Mouse (Mus musculus) midbrain, embryonic 14.5 days (tissue): ENCODE data around the gene Stat1. TPM values are rescaled to one million over a fixed set of nuclear protein-coding genes. Genes with fewer than 3 reads are reported as not detected.

ENCODE experiments used
- ATAC-seq: fragments of 200-750 bp; cut with Nextera tagmentation; 2 replicates; pipeline ENCODE4 v1.8.0; 2017; ENCODE audit warnings: moderate number of reproducible peaks, moderate library complexity; ENCODE audit not compliant: low FRiP score, low TSS enrichment
- DNase-seq: peaks from one replicate; pipeline ENCODE4 v3.0.0-alpha.2; 2015
- H3K27ac ChIP-seq: fragments of 300-500 bp; sonication (generic); replicated peaks from 2 replicates; pipeline ENCODE4 v1.5.1; 2014; ENCODE audit warnings: mild to moderate bottlenecking, low read depth, low read length, moderate library complexity
- H3K27me3 ChIP-seq: fragments of 300-500 bp; sonication (generic); 2 replicates; pipeline ENCODE4 v1.6.1; 2014; ENCODE audit warnings: low read length, control low read depth, mixed read lengths; ENCODE audit not compliant: control insufficient read depth, insufficient read depth
- H3K36me3 ChIP-seq: fragments of 300-500 bp; sonication (generic); 2 replicates; pipeline ENCODE4 v1.6.1; 2014; ENCODE audit warnings: low read length, control low read depth; ENCODE audit not compliant: control insufficient read depth, insufficient read depth
- H3K4me1 ChIP-seq: fragments of 300-500 bp; sonication (generic); 2 replicates; pipeline ENCODE4 v1.6.1; 2014; ENCODE audit warnings: mild to moderate bottlenecking, antibody characterized with exemption, low read length, control low read depth; ENCODE audit not compliant: control insufficient read depth, insufficient read depth
- H3K4me2 ChIP-seq: fragments of 300-500 bp; sonication (generic); 2 replicates; pipeline ENCODE4 v1.6.1; 2014; ENCODE audit warnings: mild to moderate bottlenecking, low read length, moderate library complexity
- H3K4me3 ChIP-seq: fragments of 300-500 bp; sonication (generic); replicated peaks from 2 replicates; pipeline ENCODE4 v1.5.1; 2014; ENCODE audit warnings: low read depth, low read length
- H3K9ac ChIP-seq: fragments of 300-500 bp; sonication (generic); replicated peaks from 2 replicates; pipeline ENCODE4 v1.6.1; 2014; ENCODE audit warnings: mild to moderate bottlenecking, low read length, moderate library complexity
- H3K9me3 ChIP-seq: fragments of 300-500 bp; sonication (generic); 2 replicates; pipeline ENCODE4 v1.6.1; 2016; ENCODE audit warnings: low read length, control low read depth, mixed read lengths; ENCODE audit not compliant: control insufficient read depth
- WGBS: fragments of 180-500 bp; shearing (Covaris S2); extraction: QIAGEN DNeasy Blood & Tissue Kit; methylation state at CpG from one replicate; pipeline ENCODE4 v1.1.7; 2014; 5-methylcytosine and 5-hydroxymethylcytosine counted together
- polyA plus RNA-seq: library from polyadenylated mRNA; unstranded; fragments of >200 nt; fragmentation: Nextera tagmentation; extraction: Ambion mirVana; gene quantifications from 2 replicates; pipeline ENCODE4 v1.2.1, GENCODE M21; 2014

Stat1 gene
- polyA plus RNA-seq, 1 experiment from 2014 or later, result 22.2 TPM

DNA sequence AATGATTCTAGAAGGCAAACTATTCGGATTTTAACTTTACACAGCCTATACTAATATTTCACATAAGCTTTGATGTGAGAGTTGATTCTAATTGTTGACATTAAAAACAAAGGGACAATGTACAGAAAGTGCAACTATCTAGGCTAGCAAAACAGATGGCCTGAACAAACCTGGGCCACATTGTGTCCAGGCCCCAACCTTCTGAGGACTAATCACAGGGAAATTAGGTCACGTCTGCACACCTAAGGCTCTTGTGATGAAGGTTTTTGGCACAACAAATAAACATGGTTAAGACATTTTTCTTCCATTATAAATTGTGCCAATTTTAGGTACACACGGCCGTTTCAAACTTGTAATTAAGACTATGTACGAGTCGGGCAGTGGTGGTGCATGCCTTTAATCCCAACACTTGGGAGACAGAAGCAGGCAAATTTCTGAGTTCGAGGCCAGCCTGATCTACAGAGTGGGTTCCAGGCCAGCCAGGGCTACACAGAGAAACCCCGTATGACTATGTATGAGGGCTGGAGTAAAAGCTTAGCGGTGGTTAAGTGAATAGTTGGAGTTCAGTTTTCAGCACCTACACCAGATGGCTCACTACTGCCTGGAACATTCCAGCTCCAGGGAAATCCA is 60.8 kb downstream of the Stat1 start:
- H3K36me3 ChIP-seq, result no peaks in the 10 kb centered on the region
- H3K9ac ChIP-seq, result no peak overlapping the region
- no peak overlapping the region for H3K4me3 ChIP-seq
- no peaks in the 10 kb centered on the region for H3K27me3 ChIP-seq
- H3K27ac ChIP-seq, result no peak overlapping the region
- no peak for ATAC-seq
- DNase-seq, result no peak
- H3K4me2 ChIP-seq, result no peak overlapping the region
- H3K9me3 ChIP-seq, result no peaks in the 10 kb centered on the region
- no peaks in the 10 kb centered on the region for H3K4me1 ChIP-seq
- 94% methylated on average over 9 of the region's 9 CpGs for WGBS

DNA sequence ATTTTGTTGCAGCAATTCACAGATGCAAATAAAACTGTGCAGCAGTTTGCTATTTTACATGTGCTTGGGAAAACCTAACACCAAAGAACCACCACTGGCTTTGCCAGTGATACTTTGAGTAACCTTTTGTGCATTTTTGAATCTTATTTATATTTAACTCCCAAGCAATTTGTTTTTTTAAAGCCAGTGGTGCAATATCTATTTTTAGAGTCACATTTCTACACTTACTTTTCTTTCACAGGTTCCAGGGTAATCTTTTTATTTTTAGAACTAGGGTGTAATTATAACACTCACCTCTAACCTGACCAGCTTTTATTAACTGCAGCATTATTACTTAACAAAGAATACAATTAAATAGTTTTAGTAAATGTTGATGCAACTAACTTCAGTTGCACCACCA is 62.8 kb downstream of the Stat1 start:
- H3K4me1 ChIP-seq, result no peaks in the 10 kb centered on the region
- H3K4me2 ChIP-seq, result no peak overlapping the region
- H3K4me3 ChIP-seq, result no peak overlapping the region
- ATAC-seq, result no peak
- H3K36me3 ChIP-seq, result no peaks in the 10 kb centered on the region
- H3K9me3 ChIP-seq, result no peaks in the 10 kb centered on the region
- no peak for DNase-seq
- no peak overlapping the region for H3K9ac ChIP-seq
- H3K27me3 ChIP-seq, result no peaks in the 10 kb centered on the region
- H3K27ac ChIP-seq, result no peak overlapping the region

DNA sequence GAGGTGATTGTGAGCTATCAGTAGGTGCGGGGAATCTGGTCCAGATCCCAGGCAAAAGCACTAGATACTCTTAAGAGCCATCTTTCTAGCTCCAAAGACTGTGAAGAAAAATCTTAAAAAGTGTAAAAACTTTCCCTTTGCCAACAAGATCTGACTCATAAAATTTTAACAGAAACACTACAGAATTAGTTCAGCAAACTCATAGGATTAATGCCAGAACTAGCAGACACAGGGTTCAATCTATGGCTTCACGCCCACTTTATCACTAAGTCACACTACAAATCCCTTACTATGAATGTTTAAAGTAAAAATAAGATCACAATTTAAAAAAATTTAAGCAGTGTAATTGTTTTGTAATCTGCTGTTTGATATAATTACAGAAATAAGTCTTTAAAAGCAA is 63.8 kb downstream of the Stat1 start:
- Histone ChIP-seq H3K9ac (no peak overlapping the region), H3K4me3 (no peak overlapping the region), H3K4me1 (no peaks in the 10 kb centered on the region), H3K4me2 (no peak overlapping the region), H3K27me3 (no peaks in the 10 kb centered on the region), H3K27ac (no peak overlapping the region), H3K36me3 (peaks cover 4% of the 10 kb centered on the region), H3K9me3 (no peaks in the 10 kb centered on the region)
- ATAC-seq, result no peak
- 97% methylated on average over 2 of the region's 2 CpGs for WGBS
- no peak for DNase-seq

Other genes starting within 250 kb of the Stat1 start
- 60.4 and 93.1 TPM in 2 replicates for gene Myo1b, start 203.4 kb upstream of the Stat1 start, polyA plus RNA-seq
- gene Stat4, start 132.3 kb upstream of the Stat1 start, polyA plus RNA-seq, result 0.34 and 0.47 TPM in 2 replicates
- 67.1 and 73.0 TPM in 2 replicates for gene Gls, start 113.8 kb downstream of the Stat1 start, polyA plus RNA-seq